In the genomic region with DNA sequence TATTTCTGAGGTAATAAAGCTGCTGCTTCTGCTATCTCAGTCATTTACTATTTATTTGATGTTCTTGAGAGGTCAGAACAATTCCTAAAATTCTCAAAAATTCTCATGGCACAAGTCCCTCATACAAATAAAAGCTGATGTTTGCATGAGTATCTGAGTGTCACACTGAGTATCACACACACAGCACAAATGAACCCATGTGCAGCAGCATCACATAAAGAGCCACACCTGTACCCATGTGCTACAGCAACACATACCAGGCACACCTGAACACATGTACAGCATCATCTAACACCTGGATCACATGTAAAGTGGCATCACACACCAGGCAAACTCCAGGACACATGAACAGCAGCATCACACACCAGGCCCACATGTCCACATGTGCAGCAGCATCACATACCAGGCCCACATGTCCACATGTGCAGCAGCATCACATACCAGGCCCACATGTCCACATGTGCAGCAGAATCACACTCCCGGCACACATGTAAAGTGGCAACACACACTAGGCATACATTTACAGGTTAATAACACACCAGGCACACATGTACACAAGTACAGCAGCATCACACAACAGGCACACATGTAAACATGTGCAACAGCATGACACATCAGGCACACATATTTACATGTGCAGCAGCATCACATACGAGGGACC, we compare ENCODE assay signal across 8 mouse cellular contexts.
DNase-seq lines count a peak whose midpoint lies in the region; ATAC-seq lines count a peak whose summit lies in the region.

No protein-coding gene starts in this region.

- peak; percentile 20 for DNase-seq in kidney, adult 9 months
- DNase-seq in kidney, postnatal 4 days = no peak
- peak; percentile 28 for DNase-seq in Muller cell, postnatal 12 days (ENCODE audit: inconsistent ontology term)
- DNase-seq in right cerebral cortex, postnatal 36 days (ENCODE audit: low spot score in 2 of 2) = no peak
- no peak for DNase-seq in gastrocnemius, adult 8-10 months (ENCODE audit: low spot score in 2 of 2)

- H3K4me2 ChIP-seq in forebrain, embryonic 16.5 days (ENCODE audit: low read length) = peak overlapping the region; percentile 59
- peak overlapping the region; percentile 81 for H3K4me2 ChIP-seq in liver, embryonic 16.5 days (ENCODE audit: low read depth, low read length)

- peaks cover 8% of the 10 kb centered on the region for H3K4me1 ChIP-seq in forebrain, embryonic 16.5 days (replicated peaks; ENCODE audit: control insufficient read depth, insufficient read depth, low read length)
- H3K4me1 ChIP-seq in liver, embryonic 16.5 days (ENCODE audit: control insufficient read depth, low read depth, low read length) = no peaks in the 10 kb centered on the region; the same call in none of the 2 replicates

- no peaks in the 10 kb centered on the region for H3K9me3 ChIP-seq in forebrain, embryonic 16.5 days (ENCODE audit: control insufficient read depth, low read length)
- H3K9me3 ChIP-seq in liver, embryonic 16.5 days (replicated peaks; ENCODE audit: control insufficient read depth, low read length) = no peaks in the 10 kb centered on the region

- peak overlapping the region; percentile 68 for H3K9ac ChIP-seq in forebrain, embryonic 16.5 days (replicated peaks; ENCODE audit: low read depth, low read length)
- peak overlapping the region; percentile 54 for H3K9ac ChIP-seq in liver, embryonic 16.5 days (ENCODE audit: low read depth, low read length)

- peak overlapping the region; percentile 89 for H3K4me3 ChIP-seq in forebrain, embryonic 16.5 days (replicated peaks; ENCODE audit: low read length)
- H3K4me3 ChIP-seq in liver, embryonic 16.5 days (ENCODE audit: low read depth, low read length) = peak overlapping the region; percentile 65

- 11% methylated on average over 2 of the region's 2 CpGs for WGBS in forebrain, embryonic 16.5 days
- WGBS in liver, embryonic 16.5 days (ENCODE audit: insufficient replicate concordance) = 20% methylated on average over 2 of the region's 2 CpGs

- no peak; the same call in 1 of the 2 replicates for ATAC-seq in forebrain, embryonic 16.5 days
- ATAC-seq in liver, embryonic 16.5 days (ENCODE audit: low read depth) = peak; percentile 1; the same call in 1 of the 2 replicates
- ATAC-seq in erythroid progenitor cell, adult 5-6 weeks (replicated peaks; ENCODE audit: low FRiP score, poor library complexity, severe bottlenecking) = no peak

- no peaks in the 10 kb centered on the region for H3K36me3 ChIP-seq in forebrain, embryonic 16.5 days (ENCODE audit: control insufficient read depth, insufficient read depth)
- no peaks in the 10 kb centered on the region for H3K36me3 ChIP-seq in liver, embryonic 16.5 days (ENCODE audit: control insufficient read depth, insufficient read depth)

- H3K27ac ChIP-seq in forebrain, embryonic 16.5 days (ENCODE audit: low read length) = peak overlapping the region; percentile 94
- peak overlapping the region; percentile 76 for H3K27ac ChIP-seq in liver, embryonic 16.5 days (ENCODE audit: low read length)

- no peaks in the 10 kb centered on the region for H3K27me3 ChIP-seq in forebrain, embryonic 16.5 days (replicated peaks; ENCODE audit: control insufficient read depth, insufficient read depth, low read length)
- no peaks in the 10 kb centered on the region for H3K27me3 ChIP-seq in liver, embryonic 16.5 days (ENCODE audit: control insufficient read depth, insufficient read depth, low read depth, low read length)

Comparison
In these comparisons a context has a peak if more than half of its experiments do, and no peak if none do; other contexts are left out.
1. DNase-seq: peak in kidney, adult 9 months (single experiment) and Muller cell, postnatal 12 days (single experiment); none in kidney, postnatal 4 days (0 of 2), right cerebral cortex, postnatal 36 days (0 of 2) and gastrocnemius, adult 8-10 months (0 of 2).